Mouse (Mus musculus) kidney, adult 9 months (tissue): ENCODE measurements around the gene Pole.

Source experiments
- DNase-seq: peaks from one replicate; pipeline ENCODE4 v3.0.0; 2022

Pole gene

DNA sequence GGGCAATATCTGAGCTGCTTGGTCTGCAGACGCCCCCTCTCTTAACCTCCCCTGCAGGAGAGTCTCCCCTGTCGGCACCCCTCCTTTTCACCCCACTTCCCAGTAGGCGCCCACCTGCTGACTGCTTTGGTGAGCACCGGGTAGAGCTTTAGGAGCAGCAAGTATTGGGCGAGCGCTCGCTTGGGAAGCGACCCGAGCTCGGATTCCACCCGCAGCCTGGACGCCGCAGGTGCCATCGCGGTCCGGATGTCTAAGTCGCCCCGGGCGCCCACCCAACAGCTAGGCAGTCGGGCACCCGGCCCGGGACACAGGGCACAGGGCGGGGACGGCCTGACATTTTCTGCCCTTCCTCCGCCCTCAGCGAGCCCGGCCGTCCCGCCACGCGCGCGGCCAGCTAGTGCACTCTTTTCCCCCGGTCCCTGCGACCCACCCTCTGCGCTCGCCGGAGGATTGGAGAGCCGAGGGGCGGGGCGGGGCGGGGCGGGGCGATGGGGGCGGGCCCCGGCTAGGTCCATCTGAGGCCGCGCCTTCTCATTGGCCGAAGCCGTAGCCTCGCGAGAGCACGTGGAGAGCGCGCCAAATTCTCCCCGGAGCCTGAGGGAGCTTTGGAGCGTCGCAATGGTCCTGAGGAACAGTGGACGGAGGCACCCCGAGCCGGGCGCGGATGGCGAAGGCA is at the start of gene Pole, which contains the start of gene Pxmp2:
Pole (plus strand) TSS at position 537 of the 676 bp plus-strand sequence.
Pxmp2 (minus strand) TSS at position 417 of the 676 bp plus-strand sequence.
- peak; percentile 92 for DNase-seq

DNA sequence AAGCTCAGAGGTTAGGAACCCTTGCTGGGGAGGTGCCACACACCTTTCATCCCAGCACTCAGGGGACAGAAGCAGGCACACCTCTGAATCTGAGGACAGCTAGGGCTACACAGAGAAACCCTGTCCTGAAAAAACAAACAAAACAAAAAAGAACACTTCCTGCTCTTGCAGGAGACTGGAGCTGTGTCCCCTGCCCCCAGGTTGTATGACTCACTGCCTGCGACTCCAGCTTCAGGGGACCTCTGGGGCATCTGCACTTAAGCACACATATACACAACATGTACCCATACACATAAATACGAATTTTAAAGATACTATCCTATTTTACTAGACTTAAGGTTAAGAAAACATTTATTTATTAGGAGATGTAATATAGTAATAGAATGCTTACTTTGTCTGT is 42.0 kb upstream of the Pole start:
- DNase-seq: no peak

- peak; percentile 27 for DNase-seq
These were observed 19.2 kb upstream of the Pole start for GRCm38 (mm10) chr5:110266941-110267340.

- peak; percentile 88 for DNase-seq
These were observed 16.7 kb upstream of the Pole start, which contains the start of gene Pgam5 for GRCm38 (mm10) chr5:110269141-110270101. Gene Pgam5 (minus strand): TSS chr5:110269913.

- peak; percentile 26 for DNase-seq
These were observed 15.9 kb upstream of the Pole start for GRCm38 (mm10) chr5:110270242-110270641.

DNA sequence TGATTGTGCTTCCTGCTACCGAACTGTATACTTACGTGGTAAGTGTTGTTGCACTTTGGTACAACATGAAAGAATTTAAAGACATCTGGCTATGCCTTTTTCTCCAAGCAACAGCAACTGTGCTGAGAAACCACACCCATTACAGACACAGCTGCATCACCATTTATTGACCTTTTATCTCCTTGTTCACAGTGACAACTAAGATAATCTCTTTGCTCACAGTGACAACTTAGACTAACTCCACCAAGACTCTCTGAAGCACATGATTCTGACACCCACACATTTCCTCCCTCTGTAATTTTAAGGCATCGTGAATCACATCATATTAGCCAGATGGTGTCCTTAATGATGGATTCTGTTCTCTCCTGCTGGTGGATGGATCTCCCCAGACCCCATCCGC is 12.0 kb upstream of the Pole start:
- no peak for DNase-seq

- DNase-seq: no peak
These were observed 11.3 kb upstream of the Pole start for GRCm38 (mm10) chr5:110274846-110275245.

- no peak for DNase-seq
These were observed 9.7 kb upstream of the Pole start for GRCm38 (mm10) chr5:110276391-110276790.

GRCm38 (mm10) chr5:110276910-110277309 is 9.2 kb upstream of the Pole start:
- no peak for DNase-seq

DNA sequence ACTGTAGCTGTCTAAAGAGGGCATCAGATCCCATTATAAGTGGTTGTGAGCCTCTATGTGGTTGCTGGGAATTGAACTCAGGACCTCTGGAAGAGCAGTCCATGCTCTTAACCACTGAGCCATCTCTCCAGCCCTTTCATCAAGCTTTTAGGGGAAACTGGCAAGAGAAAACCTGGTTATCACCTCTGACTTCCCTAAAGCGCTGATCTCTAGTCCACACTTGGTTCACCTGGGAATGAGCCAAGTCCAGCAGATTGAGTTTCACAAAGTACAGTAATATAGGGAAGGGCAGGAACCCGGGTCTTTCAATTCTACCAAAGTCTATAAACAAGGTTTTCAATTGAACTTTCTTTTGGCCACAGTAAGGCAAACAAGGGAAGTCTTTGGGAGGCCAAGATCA is 4.1 kb upstream of the Pole start:
- DNase-seq: no peak

DNA sequence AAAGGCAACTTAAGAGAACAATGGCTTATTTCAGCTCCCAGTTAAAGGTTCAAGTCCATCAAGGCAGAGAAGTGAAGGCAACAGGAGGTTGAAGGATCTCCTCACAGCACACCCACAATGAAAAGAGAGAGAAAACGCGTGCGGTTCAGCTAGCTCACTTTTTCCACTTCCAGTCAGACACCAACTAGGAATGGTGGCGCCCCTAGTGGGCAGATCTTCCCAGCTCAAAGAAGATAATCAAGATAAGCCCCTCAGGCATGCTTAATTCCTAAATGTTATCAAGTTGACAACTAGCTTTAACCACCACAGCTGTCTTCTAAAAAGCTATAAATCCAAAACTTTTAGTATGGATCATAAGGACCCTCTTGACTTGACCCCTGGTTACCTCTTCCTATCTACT is 1.6 kb upstream of the Pole start:
- peak; percentile 76 for DNase-seq

- peak; percentile 48 for DNase-seq
These were observed 950 bp upstream of the Pole start for GRCm38 (mm10) chr5:110285156-110285555.

GRCm38 (mm10) chr5:110286446-110287083 is 459 bp downstream of the Pole start:
- DNase-seq: no peak

- DNase-seq: no peak
These were observed 974 bp downstream of the Pole start for GRCm38 (mm10) chr5:110287084-110287475.

DNA sequence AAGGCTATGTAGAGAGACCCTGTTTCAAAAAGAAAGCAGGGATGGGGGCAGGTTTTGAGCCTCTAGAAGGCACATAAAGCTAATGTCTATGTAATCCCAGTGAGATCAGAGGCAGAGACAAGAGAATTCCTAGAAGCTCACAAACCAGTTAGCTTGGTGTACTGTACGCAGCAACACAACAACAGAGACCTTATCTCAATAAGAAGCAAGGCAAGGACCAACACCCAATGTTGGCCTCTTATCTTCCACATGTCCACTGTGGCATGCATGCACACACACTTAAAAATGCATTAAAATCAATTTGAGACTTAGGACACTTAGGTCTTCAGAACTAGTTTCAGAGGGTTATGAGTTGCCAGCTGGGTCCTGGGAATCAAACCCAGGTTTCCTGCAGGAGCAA is 5.5 kb downstream of the Pole start:
- DNase-seq: no peak

DNA sequence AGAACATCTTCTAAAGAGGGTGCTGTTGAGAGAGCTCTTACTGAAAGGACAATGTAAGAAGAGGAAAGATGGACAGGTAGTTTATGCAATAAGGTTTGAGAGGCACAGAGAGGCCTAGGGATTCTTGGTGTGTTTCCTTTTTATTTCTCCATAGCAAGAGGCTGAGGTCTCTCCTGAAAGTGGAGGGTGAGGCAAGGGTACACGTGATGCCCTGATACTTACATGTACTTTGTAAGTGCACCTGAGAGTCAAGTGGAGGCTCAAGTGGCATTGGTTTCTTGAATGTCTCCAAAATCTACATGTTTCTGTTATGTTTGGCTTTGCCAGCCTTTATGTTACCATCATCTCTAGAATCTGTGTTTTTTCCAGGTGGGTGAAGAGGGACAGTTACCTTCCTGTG is 10.5 kb downstream of the Pole start:
- DNase-seq: no peak

GRCm38 (mm10) chr5:110300591-110300990 is 14.5 kb downstream of the Pole start:
- no peak for DNase-seq

- DNase-seq: no peak
These were observed 22.8 kb downstream of the Pole start for GRCm38 (mm10) chr5:110308861-110309260.

- no peak for DNase-seq
These were observed 27.0 kb downstream of the Pole start for GRCm38 (mm10) chr5:110313127-110313526.

- DNase-seq: peak; percentile 53
These were observed 44.4 kb downstream of the Pole start for GRCm38 (mm10) chr5:110330508-110330907.

- peak; percentile 22 for DNase-seq
These were observed 52.7 kb downstream of the Pole start for GRCm38 (mm10) chr5:110338792-110339191.

- peak; percentile 56 for DNase-seq
These were observed 56.7 kb downstream of the Pole start, which contains the start of gene P2rx2 for GRCm38 (mm10) chr5:110342648-110343284. Gene P2rx2 (minus strand): TSS chr5:110343212.

GRCm38 (mm10) chr5:110344524-110344923 is 58.4 kb downstream of the Pole start, which contains the start of gene Lrcol1:
Gene Lrcol1 (plus strand): TSS chr5:110344730.
- no peak for DNase-seq
